Mouse (Mus musculus) B cell, adult (primary cell): ENCODE results near the gene Iah1. TPM values are rescaled to one million over a fixed set of nuclear protein-coding genes. Genes with fewer than 3 reads are reported as not detected.

Experiments
- total RNA-seq: library from RNA; stranded (reverse); gene quantifications from 4 replicates; pipeline ENCODE4 v1.2.4, GENCODE M21; 2023; ENCODE audit not compliant: inconsistent age

The Iah1 gene
- total RNA-seq, result 50.0 to 62.0 TPM (median 57.8 TPM) in 4 replicates

DNA sequence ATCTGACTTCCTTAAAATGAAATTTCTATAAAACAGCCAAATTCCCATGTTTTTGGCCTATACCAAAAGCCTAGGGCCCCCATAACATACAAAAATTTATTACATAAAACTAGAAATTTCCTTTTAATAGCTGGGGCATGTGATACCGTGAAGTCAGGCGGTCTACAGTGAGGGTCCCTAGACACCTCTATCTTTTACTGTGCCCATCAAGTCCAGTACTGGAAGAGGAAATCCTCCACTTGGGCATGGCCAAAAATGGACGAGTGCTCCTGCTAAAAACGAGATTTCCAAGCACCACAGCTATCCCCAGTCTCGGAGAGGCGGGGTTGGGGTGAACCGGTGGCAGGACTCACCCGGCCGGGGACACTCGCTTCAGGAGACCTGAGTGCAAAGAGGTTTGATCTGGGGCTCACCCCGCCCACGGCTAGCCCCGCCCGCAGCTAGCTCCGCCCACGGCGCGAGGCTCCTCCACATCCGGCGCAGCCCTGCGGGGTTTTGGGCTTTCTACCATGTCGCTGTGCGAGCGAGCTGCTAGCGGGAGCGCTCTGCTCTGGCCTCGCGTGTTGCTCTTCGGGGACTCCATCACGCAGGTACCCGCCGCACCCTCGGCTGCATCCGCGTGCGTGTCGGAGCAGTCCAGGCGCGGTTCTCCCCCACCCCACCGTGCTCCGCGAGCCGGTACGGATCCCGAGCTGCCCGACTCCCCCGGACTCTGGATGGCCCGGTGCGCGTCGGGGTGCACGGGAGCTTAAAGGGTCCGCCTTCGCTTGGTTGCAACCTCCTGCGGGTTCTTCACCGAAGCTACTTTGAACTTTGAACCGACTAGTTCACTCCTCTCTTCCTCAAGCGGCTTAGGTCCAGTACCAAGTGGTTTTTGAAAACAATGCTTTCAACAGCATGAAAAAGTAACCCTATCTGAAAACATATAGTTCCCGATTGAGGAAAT is at the start of gene Iah1:
Gene Iah1 (plus strand): TSS at position 467 of the 946 bp plus-strand sequence.

DNA sequence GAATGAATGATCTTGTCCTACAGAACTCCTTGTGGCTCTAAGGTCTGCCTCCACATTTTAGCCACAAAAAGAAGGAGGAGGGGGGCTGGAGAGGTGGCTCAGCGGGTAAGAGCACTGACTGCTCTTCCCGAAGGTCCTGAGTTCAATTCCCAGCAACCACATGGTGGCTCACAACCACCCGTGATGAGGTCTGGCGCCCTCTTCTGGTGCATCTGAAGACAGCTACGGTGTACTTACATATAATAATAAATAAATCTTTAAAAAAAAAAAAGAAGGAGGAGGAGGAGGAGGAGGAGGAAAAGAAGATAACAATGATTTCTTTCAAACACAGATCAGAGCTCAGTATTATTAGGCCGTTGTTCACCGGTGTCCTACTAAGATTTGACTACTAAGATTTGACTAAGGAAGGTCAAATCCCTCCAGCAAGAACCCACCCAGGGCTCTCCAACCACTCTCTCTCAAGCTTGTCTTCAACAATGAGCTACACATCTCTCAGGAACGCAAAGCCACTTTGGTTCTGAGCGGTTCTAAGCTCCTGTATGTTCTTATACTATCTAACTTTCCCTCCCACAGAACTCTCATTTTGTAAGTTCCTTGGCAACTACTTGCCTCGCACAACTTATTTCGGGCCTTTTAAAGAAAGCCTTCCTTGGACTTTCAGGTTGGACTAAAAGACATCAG is 31.3 kb upstream of the Iah1 start, which contains the start of gene Cpsf3:
Gene Cpsf3 (plus strand): TSS at position 631 of the 681 bp plus-strand sequence.

DNA sequence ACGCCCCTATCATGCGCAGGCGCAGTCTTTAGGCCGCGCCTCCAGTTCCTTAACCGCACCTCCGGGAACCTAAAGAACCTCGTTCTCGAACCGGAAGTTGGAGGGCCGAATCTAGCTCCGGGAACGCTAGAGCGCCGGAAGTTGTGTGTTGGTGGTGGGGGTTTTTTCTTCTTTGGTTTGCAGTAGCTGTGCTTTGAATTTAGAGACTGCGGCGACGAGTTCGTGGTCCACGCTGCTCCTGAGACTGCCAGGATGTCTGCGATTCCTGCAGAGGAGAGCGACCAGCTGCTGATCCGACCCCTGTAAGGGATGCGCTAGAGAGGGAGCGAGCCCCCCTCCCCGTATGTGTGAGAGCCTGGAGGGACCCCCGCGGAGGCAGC is 30.0 kb upstream of the Iah1 start, which contains the start of gene Itgb1bp1:
Gene Itgb1bp1 (minus strand): TSS at position 42 of the 380 bp plus-strand sequence.

DNA sequence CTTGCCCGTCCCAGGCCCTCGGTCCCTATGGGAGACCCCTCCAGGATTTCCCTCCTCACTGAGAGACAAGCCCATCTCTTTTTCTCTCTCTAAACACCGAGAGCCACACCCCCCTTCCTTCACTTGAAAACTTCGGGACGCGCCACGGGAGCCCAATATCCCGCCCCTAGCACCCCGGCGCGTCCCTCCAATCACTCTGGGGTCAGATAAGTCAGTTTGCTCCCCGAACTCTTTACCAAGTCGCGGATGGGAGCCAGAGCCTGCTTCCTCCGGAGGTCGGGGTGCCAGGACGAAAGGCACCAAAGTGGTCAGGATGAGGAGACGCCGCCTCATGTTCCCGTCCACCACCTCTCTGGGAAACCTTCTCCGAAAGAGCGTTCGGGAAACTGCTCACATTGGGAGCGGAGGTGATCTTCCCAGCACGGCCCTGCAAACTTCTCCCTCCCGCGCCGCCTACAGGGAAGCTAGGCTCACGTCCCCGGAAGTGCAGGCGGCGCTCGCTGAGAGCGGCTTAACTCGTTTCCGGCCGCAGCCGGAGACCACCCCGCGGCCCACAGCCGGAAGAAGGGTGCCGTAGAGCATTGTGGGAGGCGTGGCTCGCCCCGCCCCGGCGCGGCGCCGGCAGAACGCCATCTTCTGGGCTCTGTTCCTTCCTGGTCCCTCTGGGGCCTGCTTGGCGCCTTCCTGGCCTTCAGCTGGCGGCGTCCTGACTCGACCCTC is 57.1 kb downstream of the Iah1 start, which contains the start of gene Adam17:
Gene Adam17 (minus strand): TSS at position 533 of the 720 bp plus-strand sequence.

Other genes starting within 250 kb of the Iah1 start
- 110 to 113 TPM (median 111 TPM) in 4 replicates for gene Cpsf3, start 31.0 kb upstream of the Iah1 start, total RNA-seq
- 40.8 to 50.7 TPM (median 41.8 TPM) in 4 replicates for gene Itgb1bp1, start 30.1 kb upstream of the Iah1 start, total RNA-seq
- gene Adam17, start 57.2 kb downstream of the Iah1 start, total RNA-seq, result 106 to 112 TPM (median 107 TPM) in 4 replicates
- gene Ywhaq, start 101.2 kb downstream of the Iah1 start, total RNA-seq, result 155 to 182 TPM (median 170 TPM) in 4 replicates